Mouse (Mus musculus): ENCODE data around the gene Mfsd14a. TPM values are rescaled to one million over a fixed set of nuclear protein-coding genes. Genes with fewer than 3 reads are reported as not detected.
"Not testable (repeated sequence)": the region's sequence is repeated elsewhere in the genome, so short reads cannot be mapped to it uniquely, and the experiment has no call there.

The Mfsd14a gene
- polyA plus RNA-seq, 1 experiment from 2014 or later = 59.9 TPM

DNA sequence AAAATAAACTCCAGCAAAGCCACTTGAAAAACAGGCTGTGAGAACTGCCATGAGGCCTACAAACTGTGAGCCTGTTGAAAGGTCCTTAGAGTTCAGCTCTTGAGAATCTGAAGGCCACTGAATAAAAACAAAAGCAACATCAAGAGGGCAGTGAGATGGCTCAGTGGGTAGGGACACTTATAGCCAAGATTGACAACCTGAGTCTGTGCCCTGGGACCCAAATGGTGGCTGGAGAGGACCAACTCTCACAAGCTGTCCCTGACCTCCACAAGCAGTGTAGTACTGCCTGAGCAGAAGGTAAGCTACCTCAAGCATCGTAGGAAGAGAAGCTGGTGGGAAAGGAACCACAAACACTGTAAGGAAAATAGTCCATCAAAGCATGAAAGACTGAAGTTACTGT is 18.7 kb upstream of the Mfsd14a start, which contains the start of gene Gm43191:
Gene Gm43191, minus strand, starts transcription at position 101 of the 400 bp plus-strand sequence.
- Histone ChIP-seq H3K27ac (replicated peaks) (no peak within 1 kb of the TSS), H3K36me3 (peaks cover 7% of the 10 kb centered on the region; the same call in 1 of the 2 replicates), H3K9me3 (replicated peaks) (no peaks in the 10 kb centered on the region), H3K27me3 (replicated peaks) (no peaks in the 10 kb centered on the region), H3K9ac (replicated peaks) (no peak within 1 kb of the TSS), H3K4me2 (no peak within 1 kb of the TSS), H3K4me1 (no peaks in the 10 kb centered on the region), H3K4me3 (replicated peaks) (no peak within 1 kb of the TSS)
- 92% methylated on average over 1 of the region's 1 CpGs for WGBS
- ATAC-seq (ENCODE audit: low FRiP score) = no peak

DNA sequence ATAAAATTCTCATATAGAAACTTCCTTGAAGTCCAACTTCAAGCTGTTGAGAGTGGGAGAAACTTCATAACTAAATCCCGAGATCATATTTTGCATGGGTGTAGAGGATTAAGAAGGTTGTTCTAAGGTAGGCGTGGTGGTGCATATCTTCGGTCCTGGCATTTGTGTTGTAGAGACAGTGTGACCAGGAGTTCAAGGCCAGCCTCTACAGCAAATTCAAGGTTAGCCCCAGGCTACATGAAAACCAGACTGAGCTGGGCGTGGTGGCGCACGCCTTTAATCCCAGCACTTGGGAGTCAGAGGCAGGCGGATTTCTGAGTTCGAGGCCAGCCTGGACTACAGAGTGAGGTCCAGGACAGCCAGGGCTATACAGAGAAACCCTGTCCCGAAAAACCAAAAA is 1.8 kb upstream of the Mfsd14a start:
- not testable (repeated sequence) for H3K36me3 ChIP-seq; H3K9me3 ChIP-seq (replicated peaks); ATAC-seq (ENCODE audit: low FRiP score); H3K9ac ChIP-seq (replicated peaks); H3K4me3 ChIP-seq (replicated peaks); H3K27me3 ChIP-seq (replicated peaks); H3K4me2 ChIP-seq; H3K27ac ChIP-seq (replicated peaks)
- peaks cover 28% of the 10 kb centered on the region for H3K4me1 ChIP-seq
- WGBS = 94% methylated on average over 9 of the region's 9 CpGs

DNA sequence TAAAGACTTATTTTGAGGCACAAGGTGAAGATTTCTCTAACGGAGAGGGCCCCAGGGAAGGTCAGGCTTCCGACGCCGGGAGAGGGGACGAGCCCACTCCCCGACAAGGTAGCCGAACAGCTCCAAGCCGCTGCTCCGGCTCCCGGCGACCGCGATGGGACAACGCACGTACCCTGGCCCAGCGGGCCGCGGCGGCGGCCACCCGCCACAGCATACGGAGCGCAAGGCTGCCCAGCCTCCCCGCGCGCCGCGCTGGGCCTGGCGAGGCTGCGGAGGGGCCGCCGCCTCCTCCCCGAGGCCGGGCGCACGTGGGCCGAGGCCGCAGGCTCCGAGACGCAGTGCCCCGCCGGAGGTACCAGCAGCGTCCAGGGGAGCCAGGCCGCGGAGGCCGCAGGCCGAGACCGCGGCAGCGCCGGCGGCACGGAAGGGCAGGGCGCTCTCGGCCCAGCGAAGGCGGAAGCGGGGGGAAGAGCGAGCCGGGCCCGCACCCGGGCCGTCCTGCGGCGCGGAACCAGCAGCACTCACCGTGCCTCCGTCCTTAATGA is 535 bp downstream of the Mfsd14a start:
- peaks cover 39% of the 10 kb centered on the region for H3K4me1 ChIP-seq
- no peaks in the 10 kb centered on the region for H3K27me3 ChIP-seq (replicated peaks)
- peak overlapping the region; percentile 68 for H3K4me2 ChIP-seq
- H3K27ac ChIP-seq (replicated peaks) = peak overlapping the region; percentile 95
- peak overlapping the region; percentile 94 for H3K9ac ChIP-seq (replicated peaks)
- H3K9me3 ChIP-seq (replicated peaks) = no peaks in the 10 kb centered on the region
- H3K36me3 ChIP-seq = no peaks in the 10 kb centered on the region
- ATAC-seq (ENCODE audit: low FRiP score) = peak; percentile 87
- peak overlapping the region; percentile 92 for H3K4me3 ChIP-seq (replicated peaks)
- under 1% methylated on average over 63 of the region's 68 CpGs for WGBS

DNA sequence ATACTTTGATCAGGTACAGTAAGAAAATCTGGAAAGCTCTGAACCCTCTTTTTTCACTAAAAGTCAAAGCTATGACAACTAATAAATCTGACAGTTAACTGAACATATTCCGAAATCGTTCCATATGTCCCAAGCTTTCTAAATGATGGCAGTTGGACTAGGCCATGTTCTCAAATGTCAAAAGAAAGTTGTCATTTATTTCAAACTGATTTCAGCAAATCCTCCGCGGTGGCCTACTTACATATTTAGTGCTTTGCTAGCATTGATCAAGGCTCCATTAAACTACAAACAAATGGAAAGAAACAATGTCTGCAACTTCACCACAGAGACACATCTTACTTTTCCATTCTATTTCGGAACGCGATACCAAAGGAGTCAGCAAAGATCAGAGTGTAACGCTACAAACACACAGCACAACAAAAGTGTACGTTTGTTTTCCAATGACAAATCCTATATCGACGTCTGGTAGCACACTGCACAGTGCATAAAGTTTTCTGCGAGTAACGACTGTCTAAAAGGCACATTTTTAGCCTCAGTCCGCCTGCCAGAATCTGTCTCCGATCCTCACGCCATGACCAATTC is 1.1 kb downstream of the Mfsd14a start:
- WGBS = 6% methylated on average over 16 of the region's 16 CpGs
- 0 out of 2 replicates have a peak, but pooled peaks have one; percentile 1 for ATAC-seq (ENCODE audit: low FRiP score)

DNA sequence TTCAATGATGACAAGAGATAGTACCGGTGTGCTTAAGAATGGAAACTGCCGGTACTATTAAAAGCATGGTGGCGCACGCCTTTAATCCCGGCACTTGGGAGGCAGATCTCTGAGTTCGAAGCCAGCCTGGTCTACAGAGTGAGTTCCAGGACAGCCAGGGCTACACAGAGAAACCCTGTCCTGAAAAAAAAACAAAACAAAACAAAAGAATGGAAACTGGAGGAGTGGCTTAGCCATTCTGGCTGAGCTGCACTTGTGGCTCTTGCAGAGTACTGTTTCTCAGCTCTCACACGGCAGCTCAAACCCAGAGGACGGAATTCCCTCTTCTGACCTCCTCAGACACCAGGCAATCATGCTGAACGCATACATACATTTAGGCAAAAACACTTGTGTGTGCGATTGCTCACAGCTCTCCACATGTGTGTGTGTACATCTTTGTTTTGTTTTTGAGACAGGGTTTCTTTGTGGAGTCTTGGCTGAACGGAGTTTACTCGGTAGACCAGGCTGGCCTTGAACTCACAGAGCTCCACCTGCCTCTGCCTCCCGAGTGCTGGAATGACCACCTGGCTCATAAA is 2.5 kb downstream of the Mfsd14a start:
- 81% methylated on average over 13 of the region's 13 CpGs for WGBS
- no peaks in the 10 kb centered on the region for H3K27me3 ChIP-seq (replicated peaks)
- peaks cover 46% of the 10 kb centered on the region for H3K4me1 ChIP-seq
- no peaks in the 10 kb centered on the region for H3K9me3 ChIP-seq (replicated peaks)
- peak overlapping the region; percentile 68 for H3K4me2 ChIP-seq
- H3K27ac ChIP-seq (replicated peaks) = no peak overlapping the region
- no peaks in the 10 kb centered on the region for H3K36me3 ChIP-seq
- H3K4me3 ChIP-seq (replicated peaks) = no peak overlapping the region; the same call in 1 of the 2 replicates
- ATAC-seq (ENCODE audit: low FRiP score) = no peak
- no peak overlapping the region for H3K9ac ChIP-seq (replicated peaks)

More for the DNA sequence above, 1.1 kb downstream of the Mfsd14a start:
- Histone ChIP-seq H3K27ac (replicated peaks) (peak overlapping the region; percentile 95), H3K4me3 (replicated peaks) (peak overlapping the region; percentile 92), H3K9me3 (replicated peaks) (no peaks in the 10 kb centered on the region), H3K9ac (replicated peaks) (peak overlapping the region; percentile 94), H3K36me3 (no peaks in the 10 kb centered on the region), H3K27me3 (replicated peaks) (no peaks in the 10 kb centered on the region), H3K4me1 (peaks cover 43% of the 10 kb centered on the region), H3K4me2 (peak overlapping the region; percentile 68)

DNA sequence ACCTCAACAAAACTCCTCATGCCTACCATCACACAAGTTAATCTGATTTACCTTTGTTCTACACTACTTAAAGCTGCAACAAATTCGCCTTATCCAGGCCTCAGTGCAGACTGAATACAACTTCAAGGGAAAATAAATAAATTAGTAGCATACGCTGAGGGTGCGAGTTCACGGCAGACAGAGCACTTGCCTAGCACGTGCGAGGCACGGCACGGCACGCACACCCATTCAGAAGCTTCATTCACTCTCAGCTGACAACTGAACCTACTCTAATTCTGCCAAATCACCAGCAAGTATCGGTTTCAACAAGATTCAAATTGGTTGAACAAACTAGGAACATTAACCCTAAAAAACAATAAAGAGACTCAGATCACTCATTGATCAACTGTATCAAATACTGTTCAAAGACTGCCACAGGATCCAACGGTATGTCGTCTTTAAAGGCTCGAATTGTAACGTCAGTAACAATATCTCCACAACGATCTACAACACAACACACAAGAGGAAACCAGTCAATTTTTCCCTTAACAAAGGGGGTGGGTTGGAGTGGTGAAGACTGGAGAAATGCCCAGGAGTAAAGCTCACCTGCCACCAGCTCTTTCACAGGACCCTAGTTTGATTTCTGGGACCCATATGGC is 3.4 kb downstream of the Mfsd14a start:
- Histone ChIP-seq H3K27me3 (replicated peaks) (no peaks in the 10 kb centered on the region), H3K4me1 (peaks cover 46% of the 10 kb centered on the region), H3K9ac (replicated peaks) (no peak overlapping the region), H3K4me2 (no peak overlapping the region), H3K4me3 (replicated peaks) (no peak overlapping the region), H3K36me3 (no peaks in the 10 kb centered on the region), H3K9me3 (replicated peaks) (no peaks in the 10 kb centered on the region), H3K27ac (replicated peaks) (no peak overlapping the region)
- WGBS = 78% methylated on average over 15 of the region's 15 CpGs
- ATAC-seq (ENCODE audit: low FRiP score) = no peak

DNA sequence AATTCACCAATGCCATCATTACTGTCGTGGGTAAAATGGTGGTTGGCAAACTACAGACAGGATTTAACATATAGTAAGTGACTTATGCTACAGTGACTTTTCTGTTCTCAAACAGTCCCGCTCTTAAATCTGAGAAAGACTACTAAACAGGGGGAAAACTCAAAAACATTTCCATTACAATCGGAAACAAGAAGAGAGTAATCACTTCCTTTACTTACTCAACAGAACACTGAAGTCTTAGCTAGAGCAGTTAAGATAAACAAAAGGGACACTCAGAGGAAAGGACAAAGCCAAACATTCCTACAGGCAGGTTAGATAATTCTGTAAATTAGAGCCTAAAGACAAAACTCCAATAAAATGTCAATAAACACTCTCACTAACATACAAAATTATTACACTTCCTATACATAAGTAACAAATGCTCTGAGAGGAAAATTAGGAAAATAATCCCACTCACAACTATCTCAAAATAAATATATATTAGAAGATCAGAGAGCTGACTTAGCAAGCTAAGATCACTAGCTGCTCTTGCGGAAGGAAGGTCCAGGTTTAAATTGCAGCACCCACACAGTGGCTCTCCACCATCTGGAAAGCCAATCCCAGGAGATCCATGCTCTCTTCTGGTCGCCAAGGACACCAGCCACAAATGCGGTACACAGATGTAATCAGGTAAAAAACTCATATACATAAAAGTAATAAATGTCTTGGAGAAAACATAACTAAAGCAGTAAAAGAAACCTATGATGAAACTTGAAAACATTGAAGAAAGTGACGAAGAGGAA is 6.1 kb downstream of the Mfsd14a start:
- no peak overlapping the region for H3K27ac ChIP-seq (replicated peaks)
- no peaks in the 10 kb centered on the region for H3K36me3 ChIP-seq
- ATAC-seq (ENCODE audit: low FRiP score) = no peak
- H3K4me2 ChIP-seq = no peak overlapping the region
- no peak overlapping the region for H3K9ac ChIP-seq (replicated peaks)
- no peak overlapping the region for H3K4me3 ChIP-seq (replicated peaks)
- no peaks in the 10 kb centered on the region for H3K9me3 ChIP-seq (replicated peaks)
- 66% methylated on average over 7 of the region's 7 CpGs for WGBS
- peaks cover 50% of the 10 kb centered on the region for H3K4me1 ChIP-seq
- H3K27me3 ChIP-seq (replicated peaks) = no peaks in the 10 kb centered on the region

DNA sequence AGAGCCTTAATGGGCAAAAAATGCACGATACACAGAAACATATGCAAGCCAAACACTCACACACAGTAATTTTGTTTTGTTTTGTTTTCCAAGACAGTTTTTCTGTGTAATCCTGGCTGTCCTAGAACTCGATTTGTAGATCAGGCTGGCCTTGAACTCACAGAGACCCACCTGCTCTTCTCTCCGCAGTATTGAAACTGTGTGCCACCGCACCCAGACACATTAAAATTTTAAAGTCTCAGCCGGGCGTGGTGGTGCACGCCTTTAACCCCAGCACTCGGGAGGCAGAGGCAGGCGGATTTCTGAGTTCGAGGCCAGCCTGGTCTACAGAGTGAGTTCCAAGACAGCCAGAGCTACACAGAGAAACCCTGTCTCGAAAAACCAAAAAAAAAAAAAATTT is 8.4 kb downstream of the Mfsd14a start:
- H3K4me2 ChIP-seq; H3K27me3 ChIP-seq (replicated peaks); H3K36me3 ChIP-seq; H3K9ac ChIP-seq (replicated peaks); H3K4me3 ChIP-seq (replicated peaks); H3K9me3 ChIP-seq (replicated peaks); ATAC-seq (ENCODE audit: low FRiP score); H3K27ac ChIP-seq (replicated peaks): not testable (repeated sequence)
- peaks cover 27% of the 10 kb centered on the region for H3K4me1 ChIP-seq
- WGBS = 94% methylated on average over 11 of the region's 11 CpGs

DNA sequence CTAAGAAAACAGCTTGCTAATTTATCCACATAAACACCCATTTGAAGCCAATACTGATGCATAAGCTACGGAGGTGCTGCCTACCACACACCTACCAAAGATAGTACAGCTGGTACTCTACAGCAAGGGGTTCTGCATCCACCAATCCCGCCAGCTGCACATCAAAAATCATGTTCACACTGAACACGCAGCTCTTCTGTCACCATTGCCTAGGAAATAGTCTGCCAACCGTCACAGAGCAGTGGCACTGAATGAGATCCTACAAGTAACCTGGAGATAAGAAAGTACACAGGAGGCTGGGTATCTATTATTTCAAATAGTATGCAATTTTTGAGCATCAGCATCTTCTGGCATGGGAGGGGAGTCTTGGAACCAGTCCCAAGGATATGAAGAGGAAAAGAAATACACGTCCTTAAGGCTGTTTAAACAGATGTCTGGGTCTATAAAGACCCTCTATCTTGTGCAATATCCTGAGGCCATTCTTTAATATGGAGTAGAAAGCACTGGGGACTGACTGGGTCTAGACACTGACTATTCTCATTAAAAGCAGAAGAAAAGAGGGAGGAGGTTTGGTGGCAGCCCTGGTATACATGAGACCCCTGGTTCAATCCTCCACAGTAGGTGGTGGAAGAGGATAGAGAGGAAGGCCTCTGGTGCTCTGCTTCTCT is 9.1 kb downstream of the Mfsd14a start:
- H3K4me2 ChIP-seq = no peak overlapping the region
- H3K27me3 ChIP-seq (replicated peaks) = no peaks in the 10 kb centered on the region
- H3K9me3 ChIP-seq (replicated peaks) = no peaks in the 10 kb centered on the region
- H3K4me3 ChIP-seq (replicated peaks) = no peak overlapping the region
- peaks cover 23% of the 10 kb centered on the region for H3K4me1 ChIP-seq
- WGBS = 67% methylated on average over 5 of the region's 5 CpGs
- 0 out of 2 replicates have a peak overlapping the region, but pooled peaks have one; percentile 2 for H3K27ac ChIP-seq (replicated peaks)
- H3K9ac ChIP-seq (replicated peaks) = no peak overlapping the region
- ATAC-seq (ENCODE audit: low FRiP score) = no peak
- peaks cover 8% of the 10 kb centered on the region; the same call in 1 of the 2 replicates for H3K36me3 ChIP-seq

DNA sequence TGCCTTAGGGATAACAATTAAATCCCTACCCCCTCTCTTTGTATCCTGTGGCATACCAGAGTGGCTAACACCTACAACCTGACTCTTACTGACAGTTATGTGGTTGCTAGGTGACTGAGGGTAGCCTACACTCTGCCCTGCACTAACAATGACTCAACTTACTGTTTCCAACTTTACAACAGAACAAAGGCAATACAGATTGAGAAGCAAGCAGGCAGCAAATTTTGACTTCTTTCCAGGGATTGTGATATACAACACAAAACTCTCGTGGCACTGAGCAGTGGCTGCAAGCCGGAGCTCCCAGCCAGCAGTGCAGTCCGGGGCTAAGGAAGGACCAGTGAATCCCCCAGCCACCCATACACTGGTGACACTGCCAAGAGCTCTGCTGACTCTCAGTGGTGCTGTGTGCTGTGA is 10.4 kb downstream of the Mfsd14a start:
- H3K36me3 ChIP-seq = peaks cover 12% of the 10 kb centered on the region; the same call in 1 of the 2 replicates
- ATAC-seq (ENCODE audit: low FRiP score) = no peak
- 44% methylated on average over 3 of the region's 3 CpGs for WGBS

DNA sequence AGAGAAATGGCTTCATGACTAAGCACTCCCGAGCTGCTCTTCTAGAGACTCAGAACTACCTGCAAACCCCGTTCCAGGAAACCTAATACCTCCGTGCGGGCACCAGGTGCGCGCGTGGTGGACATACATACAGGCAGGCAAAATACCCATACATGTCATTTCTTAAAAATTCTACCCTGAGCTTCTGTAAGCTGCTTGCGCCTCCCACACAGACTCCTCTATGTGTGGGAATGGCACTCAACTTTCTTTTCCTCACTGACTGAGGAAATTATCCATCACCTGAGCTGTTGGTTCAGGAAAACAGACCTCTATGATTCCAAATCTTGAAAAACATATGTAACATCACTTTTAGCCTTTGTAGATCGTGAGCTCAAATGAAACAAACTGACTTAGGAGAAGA is 11.8 kb downstream of the Mfsd14a start:
- Histone ChIP-seq H3K27me3 (replicated peaks) (no peaks in the 10 kb centered on the region), H3K4me3 (replicated peaks) (no peak overlapping the region), H3K27ac (replicated peaks) (no peak overlapping the region), H3K4me1 (peaks cover 11% of the 10 kb centered on the region), H3K9me3 (replicated peaks) (no peaks in the 10 kb centered on the region), H3K36me3 (peaks cover 24% of the 10 kb centered on the region), H3K9ac (replicated peaks) (no peak overlapping the region), H3K4me2 (no peak overlapping the region)
- no peak for ATAC-seq (ENCODE audit: low FRiP score)
- 98% methylated on average over 9 of the region's 9 CpGs for WGBS

More for the DNA sequence above, 10.4 kb downstream of the Mfsd14a start:
- H3K4me2 ChIP-seq = no peak overlapping the region
- H3K9ac ChIP-seq (replicated peaks) = no peak overlapping the region
- H3K4me3 ChIP-seq (replicated peaks) = no peak overlapping the region
- H3K27me3 ChIP-seq (replicated peaks) = no peaks in the 10 kb centered on the region
- no peak overlapping the region for H3K27ac ChIP-seq (replicated peaks)
- no peaks in the 10 kb centered on the region for H3K9me3 ChIP-seq (replicated peaks)
- peaks cover 20% of the 10 kb centered on the region for H3K4me1 ChIP-seq
